27 mouse cellular contexts compared by ENCODE assay signal in genomic region chr2:34560146-34560545, GRCm38 (mm10).
"Had no signal": no experiment of that assay in that cellular context is flagged by ENCODE, and none has a peak within 500 bp of the region (broad histone marks: within the 10 kb centered on the region; RNA-seq: fewer than 3 reads in every experiment).

No protein-coding gene starts in this region.

- H3K4me3 ChIP-seq: gastrocnemius, adult 2 months; heart, embryonic 10.5 days; heart, embryonic 12.5 days; hindbrain, embryonic 13.5 days; hindbrain, embryonic 15.5 days; intestine, embryonic 15.5 days; layer of hippocampus, adult 2 months; left cerebral cortex, adult 2 months; limb, embryonic 10.5 days; limb, embryonic 12.5 days; liver, embryonic 13.5 days; liver, embryonic 15.5 days had no signal

- H3K27ac ChIP-seq: gastrocnemius, adult 2 months; heart, embryonic 10.5 days; hindbrain, embryonic 13.5 days; hindbrain, embryonic 15.5 days; intestine, embryonic 15.5 days; layer of hippocampus, adult 2 months; left cerebral cortex, adult 2 months; limb, embryonic 10.5 days; limb, embryonic 12.5 days; liver, embryonic 13.5 days; liver, embryonic 15.5 days had no signal

- DNase-seq: gastrocnemius, adult 2 months; gastrocnemius, postnatal 10 days; gastrocnemius, postnatal 25 days; heart, adult 18-20 months; heart, postnatal 10 days; heart, postnatal 4 days; kidney, adult 18-20 months; kidney, adult 8-10 months; kidney, postnatal 10 days; kidney, postnatal 25 days; kidney, postnatal 4 days; liver; liver, embryonic 13.5 days; liver, postnatal 0 days had no signal

- H3K36me3 ChIP-seq: heart, embryonic 10.5 days; heart, embryonic 12.5 days; hindbrain, embryonic 13.5 days; hindbrain, embryonic 15.5 days; intestine, embryonic 15.5 days; liver, embryonic 13.5 days; liver, embryonic 15.5 days had no signal

- H3K9ac ChIP-seq: heart, embryonic 12.5 days; hindbrain, embryonic 13.5 days; hindbrain, embryonic 15.5 days; intestine, embryonic 15.5 days; limb, embryonic 12.5 days; liver, embryonic 13.5 days; liver, embryonic 15.5 days; liver, postnatal 0 days had no signal

- H3K4me2 ChIP-seq: heart, embryonic 12.5 days; hindbrain, embryonic 13.5 days; hindbrain, embryonic 15.5 days; intestine, embryonic 15.5 days; limb, embryonic 12.5 days; liver, embryonic 11.5 days; liver, embryonic 13.5 days; liver, embryonic 15.5 days had no signal

- H3K27me3 ChIP-seq: heart, embryonic 12.5 days; hindbrain, embryonic 13.5 days; hindbrain, embryonic 15.5 days; intestine, embryonic 15.5 days; liver, embryonic 13.5 days; liver, embryonic 15.5 days had no signal

- ATAC-seq: inflammation-experienced regulatory T-cells, adult 6 months; intestine, embryonic 15.5 days; intestine, postnatal 0 days; liver, postnatal 0 days had no signal

- H3K9me3 ChIP-seq: heart, embryonic 10.5 days; heart, embryonic 12.5 days; hindbrain, embryonic 13.5 days; hindbrain, embryonic 15.5 days; intestine, embryonic 15.5 days; limb, embryonic 10.5 days; limb, embryonic 12.5 days; liver, embryonic 13.5 days; liver, embryonic 15.5 days had no signal
